Mouse (Mus musculus) liver, adult 2 months (tissue): ENCODE measurements around the gene Ubiad1.

Source experiments
- CTCF ChIP-seq: fragments of 200-500 bp; IDR thresholded peaks from 2 replicates; pipeline ENCODE4 v1.5.1; 2011; ENCODE audit warnings: low read depth, low read length, control low read depth
- POLR2A ChIP-seq: fragments of 200-500 bp; IDR thresholded peaks from 2 replicates; pipeline ENCODE4 v1.6.1; 2011; ENCODE audit warnings: low read length, control low read depth; ENCODE audit not compliant: insufficient read depth; ENCODE audit errors: extremely low read depth

DNA sequence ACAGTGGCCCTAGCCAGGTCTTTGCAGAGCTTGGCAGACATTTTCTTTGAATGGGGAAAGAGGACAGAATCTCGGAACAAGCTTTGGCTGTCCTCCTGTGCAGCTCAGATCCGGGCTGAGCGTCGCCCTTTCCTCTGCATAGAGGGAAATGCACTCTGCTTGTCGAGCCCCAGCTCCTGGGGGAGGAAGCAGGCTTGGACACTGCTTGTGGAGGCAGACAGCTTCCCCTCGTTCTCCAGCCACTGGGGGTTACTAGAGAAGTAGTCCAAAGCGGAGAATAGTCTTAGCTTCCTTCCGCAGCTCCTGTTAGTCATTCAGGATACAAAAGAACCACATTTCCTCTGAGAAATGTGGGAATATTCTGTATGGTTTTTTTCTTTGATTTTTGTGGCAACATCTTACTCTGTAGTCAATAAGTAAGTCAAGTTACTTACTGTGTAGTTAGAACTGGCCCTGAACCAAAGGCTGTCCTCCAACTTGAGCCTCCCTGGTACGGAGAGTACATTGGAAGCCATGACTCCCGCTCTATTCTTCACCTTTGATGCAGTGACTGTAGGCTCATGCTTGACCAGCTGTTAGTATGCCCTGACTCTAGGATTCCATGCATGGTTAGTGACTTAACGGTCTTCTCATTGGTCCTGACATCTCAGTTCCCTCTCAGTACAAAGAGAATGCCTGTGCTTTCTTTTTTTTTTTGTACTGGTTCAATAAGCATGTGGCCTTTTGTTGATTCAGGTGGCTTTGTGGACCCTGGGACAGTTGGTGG lies 25.1 kb upstream of the Ubiad1 start:
- no peak for TF ChIP-seq CTCF
- no peak for TF ChIP-seq POLR2A
